Mouse (Mus musculus): ENCODE measurements around the gene Faf2. TPM values are rescaled to one million over a fixed set of nuclear protein-coding genes. Genes with fewer than 3 reads are reported as not detected.
A peak's percentile ranks its signal among the peaks of the same experiment; 100 is the strongest.

Gene Faf2
- polyA plus RNA-seq, 2 experiments from 2014 or later: 80.6 to 89.1 TPM

DNA sequence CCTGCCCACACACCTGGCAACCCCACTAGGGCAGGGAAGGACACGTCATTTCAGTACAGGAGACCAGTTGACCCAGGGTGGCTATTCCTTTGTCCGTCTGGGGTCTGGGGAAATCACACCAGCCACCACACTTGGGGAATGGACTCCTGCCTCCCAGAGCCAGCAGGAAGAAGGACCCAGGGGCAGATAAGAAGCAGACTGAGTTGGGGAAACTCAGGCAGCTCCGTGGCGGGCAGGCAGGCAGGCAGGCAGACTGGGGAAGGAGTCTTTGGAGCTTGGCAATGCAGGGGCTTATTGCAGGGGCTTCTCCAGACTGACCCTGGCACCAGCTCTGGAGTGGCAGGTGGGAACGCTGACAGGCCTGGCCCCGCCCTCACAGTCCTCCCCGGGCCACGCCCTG is 59.7 kb downstream of the Faf2 start:
- no peak for ATAC-seq

- no peak for ATAC-seq
Measured at GRCm38 (mm10) chr13:54683301-54683700, 61.7 kb downstream of the Faf2 start.

DNA sequence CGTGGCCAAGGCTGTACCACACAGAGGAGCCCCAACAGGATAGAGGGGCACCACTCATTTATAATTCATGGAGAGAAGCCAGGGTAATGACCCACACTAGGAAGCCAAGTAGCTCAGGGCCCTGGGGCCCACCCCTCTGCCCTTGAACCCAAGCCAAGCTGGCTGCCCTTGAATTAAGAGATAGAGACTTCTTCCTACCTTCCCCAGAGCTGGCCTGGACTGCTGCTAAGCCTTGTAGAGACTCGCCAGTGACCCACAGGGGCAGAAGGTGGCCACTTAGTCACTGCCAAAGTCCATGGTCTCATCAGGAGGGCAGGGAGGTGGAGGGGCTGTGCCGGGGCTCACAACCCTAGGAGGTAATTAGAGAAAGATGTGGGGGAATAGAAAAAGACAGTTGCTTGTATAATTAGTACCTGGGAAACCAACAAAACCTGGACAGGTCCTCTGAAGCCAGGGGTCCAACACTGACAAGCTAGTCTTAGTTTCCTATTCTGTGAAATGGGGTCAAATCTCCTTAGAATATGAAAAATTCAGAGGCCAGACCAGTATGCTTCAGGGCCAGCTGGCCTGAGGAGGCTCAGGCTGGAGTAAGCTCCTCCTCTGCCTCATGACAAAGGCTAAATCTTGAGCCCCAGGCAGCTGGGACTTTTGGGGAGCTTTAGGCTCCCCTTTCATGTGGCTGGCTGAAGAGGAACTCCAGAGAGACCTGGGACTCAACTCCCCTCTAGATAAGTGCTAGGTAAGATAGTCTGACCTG is 62.7 kb downstream of the Faf2 start:
- ATAC-seq: no peak

DNA sequence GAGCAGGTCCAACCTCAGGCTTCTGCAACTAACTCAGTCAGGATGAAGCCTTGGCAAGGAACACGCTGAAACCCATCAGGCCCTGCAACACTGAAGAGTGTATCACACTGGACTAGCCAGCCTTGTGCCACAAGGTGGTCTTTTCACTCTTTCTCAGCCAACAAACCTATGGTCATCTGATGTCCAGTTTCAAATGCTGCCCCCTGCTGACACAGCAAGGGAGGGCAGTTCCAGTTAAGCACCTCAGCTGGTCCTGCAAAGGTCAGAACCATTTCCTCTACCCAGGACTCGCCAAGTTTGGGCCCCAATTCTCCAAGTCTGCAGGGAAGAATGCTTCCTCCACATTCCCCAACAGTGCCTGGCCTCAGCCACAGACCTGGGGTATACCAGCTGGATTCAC is 63.6 kb downstream of the Faf2 start:
- ATAC-seq: no peak

DNA sequence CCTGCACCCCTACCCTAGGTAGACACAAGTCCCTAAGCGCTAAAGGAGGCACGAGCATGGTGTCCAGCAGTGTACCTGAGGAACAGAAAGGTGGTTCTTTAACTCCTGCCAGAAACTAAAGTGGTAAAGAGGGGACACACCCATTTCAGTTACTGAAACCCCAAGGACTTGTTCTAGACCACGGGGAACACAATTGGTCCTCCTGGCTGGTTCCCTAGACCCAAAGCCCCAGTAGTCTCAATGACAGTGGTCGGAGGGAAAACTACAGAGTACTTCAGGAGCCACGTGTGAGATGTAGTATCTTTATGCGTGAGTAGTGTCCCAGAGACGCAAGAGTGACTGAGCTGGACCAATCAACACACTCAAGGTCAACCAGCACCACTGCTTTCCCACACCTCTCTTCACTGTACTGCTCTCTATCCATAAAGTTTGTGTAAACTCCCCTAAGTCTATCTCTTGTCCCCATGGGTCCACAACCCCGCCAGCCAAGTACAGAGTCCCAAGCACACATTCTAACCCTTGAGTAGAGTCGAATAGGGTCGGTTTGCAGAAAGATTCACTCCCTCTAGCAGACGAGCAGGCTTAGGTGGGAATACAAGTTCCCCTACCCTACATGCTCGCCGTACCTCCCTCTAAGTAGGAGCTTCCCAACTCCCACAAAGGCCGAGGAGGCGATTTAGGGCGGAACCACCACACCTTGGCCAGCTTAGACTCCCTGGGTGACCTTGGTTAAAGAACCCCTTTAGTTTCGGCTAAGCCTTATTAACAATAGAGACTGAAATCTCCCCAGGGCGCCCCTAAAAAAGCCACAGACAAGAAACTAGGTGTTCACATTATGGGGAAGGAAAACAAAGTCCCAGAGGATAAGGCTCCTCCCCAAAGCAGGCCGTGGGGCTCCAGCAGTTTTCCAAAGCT is 64.8 kb downstream of the Faf2 start:
- ATAC-seq: no peak

DNA sequence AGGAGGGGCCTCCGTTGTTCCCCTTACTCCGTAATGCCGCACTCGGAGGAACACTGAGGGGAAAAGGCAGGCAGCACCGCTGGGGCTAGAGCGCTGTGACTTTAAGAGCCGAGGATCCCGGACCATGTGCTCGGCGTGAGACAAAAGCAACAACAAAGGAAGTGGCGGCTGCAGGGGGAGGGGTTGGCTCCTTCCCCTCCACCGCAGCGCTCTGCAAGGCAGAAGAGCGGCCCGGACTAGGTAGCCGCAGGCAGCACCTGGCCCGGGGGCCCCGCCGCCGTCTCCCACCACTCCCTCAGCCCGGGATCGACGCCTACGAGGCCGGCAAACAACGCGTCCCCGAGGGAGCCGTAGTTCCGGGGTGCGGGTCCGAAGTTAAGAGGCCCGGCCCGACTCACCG is 65.5 kb downstream of the Faf2 start:
- ATAC-seq: peak; percentile 79

GRCm38 (mm10) chr13:54687575-54688424 is 66.2 kb downstream of the Faf2 start:
- peak; percentile 75 for ATAC-seq

DNA sequence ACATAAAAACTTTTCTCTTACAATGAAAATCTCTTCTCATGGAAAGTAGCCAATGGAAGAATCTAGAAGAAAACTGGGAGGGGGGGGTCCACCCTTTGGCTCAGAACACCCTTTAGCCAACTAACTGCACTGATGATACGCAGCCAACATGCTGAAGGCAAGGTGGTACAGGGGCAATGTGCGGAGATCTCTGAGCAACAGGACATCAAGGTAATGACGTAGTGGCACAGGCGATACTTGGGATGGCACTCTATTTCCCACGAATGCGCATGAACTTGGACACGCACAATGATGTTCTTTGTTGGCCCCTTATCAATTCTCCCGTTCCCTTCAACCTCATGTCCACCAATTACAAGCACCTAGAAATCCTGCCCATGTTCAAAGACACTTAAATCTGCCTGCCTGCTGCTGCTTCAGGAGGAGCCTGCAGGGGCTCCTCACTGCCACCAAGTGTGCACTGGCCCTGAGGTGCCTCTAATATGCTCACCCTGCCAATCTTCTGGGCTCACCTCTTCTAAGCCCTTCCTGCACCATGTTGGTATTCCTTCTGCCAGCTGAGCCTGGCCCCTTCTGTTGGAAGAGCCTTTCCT is 68.7 kb downstream of the Faf2 start:
- no peak for ATAC-seq

DNA sequence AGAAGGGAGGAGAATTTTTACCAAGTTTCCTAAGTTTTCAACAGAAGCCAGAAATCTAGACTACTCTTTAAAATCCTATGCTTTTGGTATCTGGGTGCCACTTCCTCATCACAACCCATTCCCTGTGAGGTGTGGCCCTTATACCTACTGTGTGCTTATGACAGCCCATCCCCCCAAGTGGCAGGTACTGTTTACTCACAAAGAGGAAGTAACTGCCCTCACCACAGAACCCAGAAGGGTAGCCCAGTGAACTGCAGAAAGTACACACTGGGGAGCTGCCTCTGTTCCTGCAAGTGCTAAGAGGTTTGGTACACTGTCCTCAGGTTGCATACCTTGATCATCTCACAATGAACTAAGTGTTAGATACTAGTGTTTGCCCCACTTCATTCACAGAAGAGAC is 70.2 kb downstream of the Faf2 start:
- no peak for ATAC-seq

DNA sequence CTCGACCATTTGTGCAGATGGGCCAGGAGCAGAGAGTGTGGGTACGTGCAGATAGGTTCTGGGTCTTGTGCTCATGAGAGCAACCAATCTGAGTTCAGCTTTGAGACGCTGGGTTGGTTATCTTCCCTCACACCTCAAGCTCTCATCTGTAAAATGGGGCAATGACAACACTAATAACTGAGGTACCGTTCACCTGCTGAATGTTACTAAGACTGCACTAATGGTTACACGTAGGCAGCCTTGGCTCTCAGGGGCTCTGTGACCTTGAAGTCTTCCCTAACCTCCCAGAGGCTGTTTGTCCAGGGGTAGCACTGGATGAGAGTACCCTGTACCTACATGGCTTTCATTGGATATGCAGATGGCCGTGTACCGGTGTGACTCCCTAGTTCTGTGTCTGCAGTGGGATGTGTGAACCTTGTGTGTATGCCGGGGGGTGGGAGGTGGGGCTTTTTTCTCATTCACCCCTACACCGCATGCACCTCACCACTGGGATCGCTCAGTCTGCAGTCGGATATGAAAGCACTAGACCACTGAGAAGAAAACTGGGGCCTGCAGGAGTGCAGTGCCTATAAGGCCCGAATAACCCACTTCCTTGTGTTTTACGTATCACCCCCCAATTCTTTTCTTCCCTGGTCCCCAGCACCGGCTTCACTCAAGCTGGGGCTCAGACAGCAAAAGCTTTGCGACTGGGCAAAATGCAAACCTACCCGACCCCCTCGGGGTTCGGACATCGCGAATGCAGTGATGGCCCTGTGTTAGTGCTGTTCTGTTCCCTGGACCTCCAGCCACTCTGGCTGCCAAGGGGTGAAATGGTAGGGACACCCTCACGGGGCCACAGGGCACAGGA is 71.3 kb downstream of the Faf2 start:
- peak; percentile 7 for ATAC-seq

DNA sequence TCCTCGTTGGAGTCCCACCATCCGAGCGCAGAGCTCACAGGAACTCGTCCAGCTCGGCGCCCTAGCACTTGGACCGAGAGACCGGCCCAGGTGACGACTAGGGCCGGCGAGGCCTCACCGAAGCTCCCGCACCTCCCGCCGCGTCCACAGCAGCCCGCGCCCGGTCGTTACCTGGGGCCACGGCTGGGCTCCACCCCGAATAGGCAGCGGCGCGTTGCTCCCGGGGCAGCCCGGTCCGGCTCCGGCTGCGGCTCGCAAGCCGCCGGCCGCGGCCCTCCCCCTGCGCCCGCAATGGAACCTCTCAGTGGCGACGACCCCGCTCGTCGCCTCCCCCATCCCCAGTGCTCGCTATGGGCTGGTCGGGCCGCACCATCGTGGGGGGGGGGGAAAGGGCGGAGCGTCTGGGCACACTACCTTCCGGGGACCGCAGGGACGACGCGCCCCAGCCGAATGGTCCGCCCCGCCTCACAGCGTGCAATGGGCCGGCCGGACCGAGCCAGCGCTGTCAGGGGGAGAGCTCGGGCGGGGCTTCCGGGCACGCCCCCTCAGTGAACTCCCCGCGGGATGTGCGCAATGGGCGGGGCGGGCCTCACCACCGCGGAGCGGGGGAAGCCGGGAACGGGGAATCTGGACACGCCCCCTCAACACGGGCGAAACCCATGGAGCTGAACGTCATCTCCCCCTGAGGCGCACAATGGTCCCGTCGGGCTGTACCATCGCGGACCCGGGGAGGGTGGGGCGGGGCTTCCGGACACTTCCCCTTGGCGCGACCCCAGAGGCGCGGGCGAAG is 72.2 kb downstream of the Faf2 start, which contains the start of gene Rnf44:
Gene Rnf44, minus strand, starts transcription at position 350 of the 790 bp plus-strand sequence.
- ATAC-seq: peak; percentile 92

DNA sequence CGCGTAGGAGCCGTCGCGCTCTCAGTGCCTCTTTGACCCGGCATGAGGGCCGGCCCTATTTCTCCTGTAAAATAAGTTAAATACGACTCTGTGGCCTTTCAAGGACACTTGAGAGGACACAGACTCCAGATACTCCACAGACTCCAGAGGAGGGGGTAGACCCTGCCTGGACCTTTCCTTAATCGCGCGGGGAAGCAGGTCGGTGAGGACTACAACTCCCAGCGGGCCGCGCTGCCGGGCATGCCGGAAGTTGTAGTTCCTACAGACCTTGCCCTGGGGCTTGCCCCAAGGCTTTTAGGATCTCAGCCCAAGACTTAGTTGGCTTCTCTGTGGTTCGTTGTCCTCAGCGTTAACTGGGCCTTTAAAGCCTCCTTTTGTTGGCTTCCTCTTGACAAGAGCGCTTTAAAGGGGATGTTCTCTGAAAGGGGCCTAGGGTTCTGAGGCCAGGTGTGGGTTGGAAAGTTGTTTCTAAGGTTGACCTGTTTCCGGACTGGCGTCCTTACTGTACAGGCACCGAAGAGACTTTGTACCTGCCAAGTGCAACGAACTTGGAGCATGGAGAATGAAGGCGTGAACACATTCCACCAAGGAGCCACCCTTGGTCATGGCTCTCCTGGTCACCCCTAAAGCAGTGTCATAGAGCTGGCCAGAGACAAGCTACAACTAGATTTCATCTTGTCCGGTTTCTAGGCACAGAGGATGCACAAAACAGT is 72.9 kb downstream of the Faf2 start:
- ATAC-seq: peak; percentile 38

- ATAC-seq: no peak
Measured at GRCm38 (mm10) chr13:54695479-54696230, 74.1 kb downstream of the Faf2 start.

- ATAC-seq: no peak
Measured at GRCm38 (mm10) chr13:54701243-54701642, 79.7 kb downstream of the Faf2 start, which contains the start of gene Cdhr2. Gene Cdhr2, plus strand, starts transcription at chr13:54701461.

DNA sequence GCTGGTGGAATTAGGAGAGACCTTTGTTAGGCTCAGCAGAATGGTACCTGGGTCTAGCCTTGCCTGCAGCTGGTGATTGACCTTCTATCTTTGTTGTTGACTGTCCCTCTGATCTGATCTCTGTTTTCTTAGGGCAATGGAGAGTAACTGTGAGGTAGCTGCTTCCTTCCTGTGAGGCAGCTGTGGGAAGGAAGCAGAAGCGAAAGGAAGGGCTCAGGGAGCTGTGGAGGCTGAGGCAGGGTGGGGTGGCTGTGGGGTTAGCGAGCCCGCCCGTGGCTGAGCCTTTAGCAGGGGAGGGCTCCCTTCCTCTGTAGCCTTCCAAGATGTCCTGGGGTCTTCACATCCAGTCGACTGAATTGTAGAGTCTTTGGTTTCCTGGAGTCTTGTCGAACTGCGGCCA is 80.9 kb downstream of the Faf2 start:
- no peak for ATAC-seq

DNA sequence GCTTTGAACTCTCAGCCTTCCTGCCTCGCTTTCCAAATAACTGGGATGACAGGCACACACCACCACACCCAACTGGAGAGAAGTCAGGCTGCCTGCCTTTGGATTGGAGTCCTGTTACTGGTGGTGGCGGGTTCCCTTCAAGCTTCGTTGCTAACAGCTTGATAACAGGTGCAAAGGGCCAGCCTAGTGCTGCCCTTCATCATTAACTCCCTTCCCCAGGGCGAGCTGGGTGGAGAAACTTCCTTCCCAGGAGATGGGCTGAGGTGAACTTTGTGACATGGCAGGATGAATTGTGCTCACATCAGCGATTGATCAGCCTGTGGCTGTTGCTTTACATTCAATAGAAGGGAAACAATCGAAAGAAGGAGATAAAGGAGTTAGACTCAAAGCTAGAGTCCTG is 83.3 kb downstream of the Faf2 start:
- ATAC-seq: no peak

DNA sequence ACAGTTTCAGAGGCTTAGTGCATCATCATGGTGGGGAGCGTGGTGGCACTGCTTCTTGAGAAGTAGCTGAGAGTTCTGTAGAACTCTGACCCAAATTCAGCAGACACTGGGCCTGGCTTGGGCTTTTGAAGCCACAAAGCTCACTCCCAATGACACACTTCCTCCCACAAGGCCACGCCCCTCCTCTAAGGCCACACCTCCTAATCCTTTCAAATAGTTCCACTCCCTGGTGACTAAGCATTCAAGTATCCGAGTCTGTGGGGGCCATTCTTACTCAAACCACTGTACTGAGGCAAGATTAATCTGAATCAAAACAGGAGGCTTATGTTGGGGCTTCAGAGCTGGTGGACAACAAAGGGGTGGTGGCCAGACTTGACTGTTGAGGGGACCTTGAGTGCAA is 89.3 kb downstream of the Faf2 start:
- ATAC-seq: no peak
